Mouse (Mus musculus): ENCODE measurements at regions not wholly inside any gene's neighbourhood (a gene's known extent, or its start where the extent isn't known, plus 50 kb on each side); places are given as distances from the start of the nearest gene placed in this dataset.

GRCm38 (mm10) chr15:33973466-33973865 is 384.2 kb downstream of the 9430069I07Rik start:
- Histone ChIP-seq H3K9ac (ENCODE audit: insufficient read depth, low read depth) (no peak overlapping the region), H3K4me3 (replicated peaks in 1 of 3; ENCODE audit: low read depth in 2 of 3, low read length in 2 of 3, poor library complexity in 1 of 3) (no peak overlapping the region), H3K4me2 (ENCODE audit: insufficient read depth, low read depth, poor library complexity, severe bottlenecking) (no peak overlapping the region), H3K79me2 (replicated peaks; ENCODE audit: control insufficient read depth, extremely low read depth, insufficient read depth, poor library complexity, severe bottlenecking) (no peaks in the 10 kb centered on the region), H3K9me3 (replicated peaks; ENCODE audit: low read length) (no peaks in the 10 kb centered on the region), H3K4me1 (ENCODE audit: control insufficient read depth in 1 of 2, insufficient read depth in 2 of 2) (peaks cover 9 to 20% of the 10 kb centered on the region in 2 experiments), H3K36me3 (replicated peaks in 1 of 2; ENCODE audit: control insufficient read depth in 1 of 2, insufficient read depth in 1 of 2, low read length in 1 of 2) (no peaks in the 10 kb centered on the region), H3K27me3 (replicated peaks) (no peaks in the 10 kb centered on the region), H3K27ac (ENCODE audit: insufficient read depth, low read depth) (no peak overlapping the region)
- DNase-seq (ENCODE audit: extremely low read depth) = no peak
- TF ChIP-seq ZMIZ1 (IDR thresholded peaks at IDR 0.05; ENCODE audit: low read depth, low read length) = no peak
- no peak for TF ChIP-seq ZC3H11A (IDR thresholded peaks at IDR 0.05; ENCODE audit: low read depth, low read length)
- TF ChIP-seq CHD1 (IDR thresholded peaks at IDR 0.05; ENCODE audit: low read depth, low read length) = no peak
- TF ChIP-seq MXI1 (IDR thresholded peaks at IDR 0.05; ENCODE audit: low read depth, low read length) = no peak
- TF ChIP-seq CTCF (conservative IDR thresholded peaks at IDR 0.05 in 1 of 2, IDR thresholded peaks at IDR 0.05 in 1 of 2; ENCODE audit: low read depth in 2 of 2, low read length in 2 of 2) = no peak
- no peak for TF ChIP-seq SIN3A (IDR thresholded peaks at IDR 0.05; ENCODE audit: low read length)
- no peak for TF ChIP-seq USF2 (conservative IDR thresholded peaks at IDR 0.05; ENCODE audit: low read depth, low read length)
- no peak for TF ChIP-seq MAX (IDR thresholded peaks at IDR 0.05; ENCODE audit: low read length)
- in situ Hi-C loops (cut with MboI; ENCODE audit: low pct_ligation_motif_present, low pct_unique_long_range_greater_than_20kb, low sequenced_read_pairs) = no loop called here
- dilution Hi-C loops (cut with MboI; ENCODE audit: extremely low pct_ligation_motif_present, extremely low pct_unique_long_range_greater_than_20kb, low sequenced_read_pairs) = no loop called here

GRCm38 (mm10) chr15:33969409-33969808 is 388.3 kb downstream of the 9430069I07Rik start:
- H3K4me2 ChIP-seq (ENCODE audit: insufficient read depth, low read depth, poor library complexity, severe bottlenecking) = peak overlapping the region; percentile 29
- dilution Hi-C loops (cut with MboI; ENCODE audit: extremely low pct_ligation_motif_present, extremely low pct_unique_long_range_greater_than_20kb, low sequenced_read_pairs) (no loop called here), in situ Hi-C loops (cut with MboI; ENCODE audit: low pct_ligation_motif_present, low pct_unique_long_range_greater_than_20kb, low sequenced_read_pairs) (no loop called here)
- DNase-seq (ENCODE audit: extremely low read depth) = peak; percentile 82
- H3K27ac ChIP-seq (ENCODE audit: insufficient read depth, low read depth) = no peak overlapping the region
- no peak overlapping the region for H3K4me3 ChIP-seq (replicated peaks in 1 of 3; ENCODE audit: low read depth in 2 of 3, low read length in 2 of 3, poor library complexity in 1 of 3)
- H3K36me3 ChIP-seq (replicated peaks in 1 of 2; ENCODE audit: control insufficient read depth in 1 of 2, insufficient read depth in 1 of 2, low read length in 1 of 2) = no peaks in the 10 kb centered on the region
- H3K4me1 ChIP-seq (ENCODE audit: control insufficient read depth in 1 of 2, insufficient read depth in 2 of 2) = peaks cover 9 to 22% of the 10 kb centered on the region in 2 experiments
- H3K9me3 ChIP-seq (replicated peaks; ENCODE audit: low read length) = no peaks in the 10 kb centered on the region
- H3K27me3 ChIP-seq (replicated peaks) = no peaks in the 10 kb centered on the region
- no peak overlapping the region for H3K9ac ChIP-seq (ENCODE audit: insufficient read depth, low read depth)
- no peak for TF ChIP-seq SMC3 (IDR thresholded peaks at IDR 0.05; ENCODE audit: low read depth, low read length)
- 0 out of 2 replicates have a peak, but pooled peaks have one; percentile 27 for TF ChIP-seq SIN3A (IDR thresholded peaks at IDR 0.05; ENCODE audit: low read length)
- 0 out of 2 replicates have a peak, but pooled peaks have one; percentile 7 for TF ChIP-seq BHLHE40 (IDR thresholded peaks at IDR 0.05; ENCODE audit: low read depth, low read length)
- TF ChIP-seq MXI1 (IDR thresholded peaks at IDR 0.05; ENCODE audit: low read depth, low read length) = no peak
- peak; percentile 91 for TF ChIP-seq MEF2A (IDR thresholded peaks at IDR 0.05; ENCODE audit: borderline replicate concordance, low read depth, low read length)
- peak; percentile 74 for TF ChIP-seq EP300 (IDR thresholded peaks at IDR 0.05; ENCODE audit: low read length)
- no peak for TF ChIP-seq JUN (IDR thresholded peaks at IDR 0.05; ENCODE audit: insufficient read depth, low read depth, low read length)
- TF ChIP-seq IRF4 (IDR thresholded peaks at IDR 0.05; ENCODE audit: low read depth, low read length) = peak; percentile 61
- TF ChIP-seq POLR2A (IDR thresholded peaks at IDR 0.05; ENCODE audit: low read depth, low read length) = no peak
- no peak for TF ChIP-seq UBTF (IDR thresholded peaks at IDR 0.05; ENCODE audit: low read depth, low read length)
- no peak for TF ChIP-seq TCF12 (IDR thresholded peaks at IDR 0.05; ENCODE audit: low read depth, low read length)
- peak; percentile 45; the same call in 1 of the 2 replicates for TF ChIP-seq ETS1 (conservative IDR thresholded peaks at IDR 0.05; ENCODE audit: low read depth, low read length)
- no peak for TF ChIP-seq GABPA (IDR thresholded peaks at IDR 0.05; ENCODE audit: insufficient replicate concordance, low read depth, low read length)
- no peak for TF ChIP-seq ELF1 (IDR thresholded peaks at IDR 0.05; ENCODE audit: low read depth, low read length)
- H3K79me2 ChIP-seq (replicated peaks; ENCODE audit: control insufficient read depth, extremely low read depth, insufficient read depth, poor library complexity, severe bottlenecking) = no peaks in the 10 kb centered on the region

Measured in CH12.LX (cell line).